Mouse (Mus musculus) thymus, adult 2 months (tissue): Measurements from ENCODE around the gene Cradd.

Experiments
- CTCF ChIP-seq: fragments of 200-500 bp; IDR thresholded peaks from 2 replicates; pipeline ENCODE4 v1.5.1; 2012; ENCODE audit warnings: mild to moderate bottlenecking, control low read depth, low read length, moderate library complexity, borderline replicate concordance; ENCODE audit not compliant: control insufficient read depth, poor library complexity, insufficient read depth; ENCODE audit errors: extremely low read depth
- POLR2A ChIP-seq: fragments of 200-500 bp; IDR thresholded peaks from 2 replicates; pipeline ENCODE4 v1.6.1; 2012; ENCODE audit warnings: mild to moderate bottlenecking, low read length, control low read depth, moderate library complexity; ENCODE audit not compliant: control insufficient read depth, poor library complexity, insufficient read depth; ENCODE audit errors: extremely low read depth

GRCm38 (mm10) chr10:95318392-95318708 is 5.6 kb downstream of the Cradd start:
- TF ChIP-seq CTCF (no peak), POLR2A (no peak)
